Mouse (Mus musculus): ENCODE measurements at regions not wholly inside any gene's neighbourhood (a gene's known extent, or its start where the extent isn't known, plus 50 kb on each side); places are given as distances from the start of the nearest gene placed in this dataset.

DNA sequence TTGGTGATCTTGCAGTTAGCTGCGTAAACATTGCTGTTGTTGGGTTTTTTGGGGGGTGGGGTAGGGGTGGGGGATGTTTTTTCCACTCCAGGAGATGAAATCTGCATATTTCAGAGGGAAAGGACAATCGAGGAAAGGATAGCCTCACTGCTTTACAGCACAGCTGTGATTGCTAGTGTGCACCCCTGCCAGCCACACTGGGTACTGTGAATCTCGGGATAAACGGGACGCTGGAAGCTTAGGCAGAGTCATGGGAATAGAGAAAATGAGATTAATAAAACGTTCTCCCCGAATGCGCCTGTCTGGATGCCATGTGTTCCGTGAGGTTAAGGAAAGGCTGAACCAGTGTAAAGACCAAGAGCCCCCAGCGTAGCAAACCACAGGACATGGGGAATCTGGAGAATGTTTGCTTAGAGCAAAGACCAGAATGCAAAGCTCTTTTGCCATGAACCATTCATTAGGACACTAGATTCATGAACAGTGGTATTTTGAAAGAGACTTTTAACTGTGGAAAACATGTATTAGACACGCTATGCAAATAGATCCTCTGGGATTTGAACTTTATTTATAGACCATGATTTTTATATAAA lies 133.5 kb downstream of the Lca5 start:
- TF ChIP-seq CTCF (IDR thresholded peaks at IDR 0.05) (no peak), EP300 (IDR thresholded peaks at IDR 0.05; ENCODE audit: insufficient read depth, low read depth, low read length) (no peak)

All from heart, adult 2 months (tissue).